Mouse (Mus musculus): ENCODE measurements at regions not wholly inside any gene's neighbourhood (a gene's known extent, or its start where the extent isn't known, plus 50 kb on each side); places are given as distances from the start of the nearest gene placed in this dataset.

GRCm38 (mm10) chr3:38178295-38178694 lies 306.3 kb downstream of the Ankrd50 start:
- Histone ChIP-seq H3K36me3 (no peaks in the 10 kb centered on the region), H3K27me3 (replicated peaks) (no peaks in the 10 kb centered on the region), H3K27ac (no peak overlapping the region), H3K4me1 (no peaks in the 10 kb centered on the region), H3K4me3 (no peak overlapping the region), H3K4me2 (no peak overlapping the region), H3K9me3 (replicated peaks) (no peaks in the 10 kb centered on the region), H3K9ac (no peak overlapping the region)
- no peak for ATAC-seq

- 80% methylated on average over 12 of the region's 12 CpGs for WGBS (ENCODE audit: insufficient replicate concordance)
- Histone ChIP-seq H3K4me1 (no peaks in the 10 kb centered on the region), H3K27me3 (replicated peaks) (no peaks in the 10 kb centered on the region), H3K4me2 (no peak overlapping the region), H3K9me3 (replicated peaks) (no peaks in the 10 kb centered on the region), H3K9ac (no peak overlapping the region), H3K4me3 (no peak overlapping the region), H3K27ac (no peak overlapping the region), H3K36me3 (no peaks in the 10 kb centered on the region)
- no peak for ATAC-seq
Measured at GRCm38 (mm10) chr3:38175946-38176345, 308.7 kb downstream of the Ankrd50 start.

- no peak overlapping the region for H3K9ac ChIP-seq
- H3K4me1 ChIP-seq, result no peaks in the 10 kb centered on the region
- H3K9me3 ChIP-seq (replicated peaks), result no peaks in the 10 kb centered on the region
- ATAC-seq, result no peak
- no peaks in the 10 kb centered on the region for H3K36me3 ChIP-seq
- H3K4me2 ChIP-seq, result no peak overlapping the region
- WGBS (ENCODE audit: insufficient replicate concordance), result 31% methylated on average over 8 of the region's 8 CpGs
- no peak overlapping the region for H3K4me3 ChIP-seq
- no peaks in the 10 kb centered on the region for H3K27me3 ChIP-seq (replicated peaks)
- no peak overlapping the region for H3K27ac ChIP-seq
Measured at GRCm38 (mm10) chr3:38174735-38175280, 309.8 kb downstream of the Ankrd50 start.

- no peak overlapping the region for H3K27ac ChIP-seq
- H3K4me1 ChIP-seq, result no peaks in the 10 kb centered on the region
- H3K27me3 ChIP-seq (replicated peaks), result no peaks in the 10 kb centered on the region
- H3K4me3 ChIP-seq, result no peak overlapping the region
- no peaks in the 10 kb centered on the region for H3K36me3 ChIP-seq
- H3K4me2 ChIP-seq, result no peak overlapping the region
- no peak overlapping the region for H3K9ac ChIP-seq
- ATAC-seq, result no peak
- 79% methylated on average over 1 of the region's 1 CpGs for WGBS (ENCODE audit: insufficient replicate concordance)
- no peaks in the 10 kb centered on the region for H3K9me3 ChIP-seq (replicated peaks)
Measured at GRCm38 (mm10) chr3:38152408-38152807, 332.2 kb downstream of the Ankrd50 start.

GRCm38 (mm10) chr3:38151821-38152220 lies 332.8 kb downstream of the Ankrd50 start:
- Histone ChIP-seq H3K9me3 (replicated peaks) (no peaks in the 10 kb centered on the region), H3K4me3 (no peak overlapping the region), H3K9ac (no peak overlapping the region), H3K36me3 (no peaks in the 10 kb centered on the region), H3K27ac (no peak overlapping the region), H3K4me1 (no peaks in the 10 kb centered on the region), H3K27me3 (replicated peaks) (no peaks in the 10 kb centered on the region), H3K4me2 (no peak overlapping the region)
- 66% methylated on average over 6 of the region's 6 CpGs for WGBS (ENCODE audit: insufficient replicate concordance)
- no peak for ATAC-seq

- Histone ChIP-seq H3K4me2 (no peak overlapping the region), H3K27ac (no peak overlapping the region), H3K36me3 (no peaks in the 10 kb centered on the region), H3K4me1 (no peaks in the 10 kb centered on the region), H3K9me3 (replicated peaks) (no peaks in the 10 kb centered on the region), H3K4me3 (no peak overlapping the region), H3K9ac (no peak overlapping the region), H3K27me3 (replicated peaks) (no peaks in the 10 kb centered on the region)
- no peak for ATAC-seq
- WGBS (ENCODE audit: insufficient replicate concordance), result 60% methylated on average over 2 of the region's 2 CpGs
Measured at GRCm38 (mm10) chr3:38146663-38147062, 338.0 kb downstream of the Ankrd50 start.

- no peak overlapping the region for H3K4me3 ChIP-seq
- no peak overlapping the region for H3K4me2 ChIP-seq
- WGBS (ENCODE audit: insufficient replicate concordance), result 46% methylated on average over 2 of the region's 2 CpGs
Measured at GRCm38 (mm10) chr3:38145444-38145843, 339.2 kb downstream of the Ankrd50 start.

GRCm38 (mm10) chr3:38144650-38145049 lies 340.0 kb downstream of the Ankrd50 start:
- no peaks in the 10 kb centered on the region for H3K9me3 ChIP-seq (replicated peaks)
- no peak overlapping the region for H3K27ac ChIP-seq
- H3K36me3 ChIP-seq, result no peaks in the 10 kb centered on the region
- H3K4me2 ChIP-seq, result no peak overlapping the region
- no peak for ATAC-seq
- H3K9ac ChIP-seq, result no peak overlapping the region
- H3K27me3 ChIP-seq (replicated peaks), result no peaks in the 10 kb centered on the region
- H3K4me3 ChIP-seq, result no peak overlapping the region
- no peaks in the 10 kb centered on the region for H3K4me1 ChIP-seq

More at GRCm38 (mm10) chr3:38145444-38145843, 339.2 kb downstream of the Ankrd50 start:
- H3K36me3 ChIP-seq, result no peaks in the 10 kb centered on the region
- no peak overlapping the region for H3K9ac ChIP-seq
- no peaks in the 10 kb centered on the region for H3K9me3 ChIP-seq (replicated peaks)
- no peaks in the 10 kb centered on the region for H3K27me3 ChIP-seq (replicated peaks)
- H3K27ac ChIP-seq, result no peak overlapping the region
- no peaks in the 10 kb centered on the region for H3K4me1 ChIP-seq
- no peak for ATAC-seq

- H3K4me2 ChIP-seq, result no peak overlapping the region
Measured at GRCm38 (mm10) chr3:38143147-38143883, 341.3 kb downstream of the Ankrd50 start.

GRCm38 (mm10) chr3:38139387-38139786 lies 345.3 kb downstream of the Ankrd50 start:
- H3K27ac ChIP-seq, result no peak overlapping the region
- H3K4me1 ChIP-seq, result no peaks in the 10 kb centered on the region
- 72% methylated on average over 4 of the region's 4 CpGs for WGBS (ENCODE audit: insufficient replicate concordance)
- H3K4me3 ChIP-seq, result no peak overlapping the region
- no peak for ATAC-seq
- no peak overlapping the region for H3K4me2 ChIP-seq
- no peaks in the 10 kb centered on the region for H3K9me3 ChIP-seq (replicated peaks)
- no peaks in the 10 kb centered on the region for H3K36me3 ChIP-seq
- H3K27me3 ChIP-seq (replicated peaks), result no peaks in the 10 kb centered on the region
- no peak overlapping the region for H3K9ac ChIP-seq

More at GRCm38 (mm10) chr3:38143147-38143883, 341.3 kb downstream of the Ankrd50 start:
- H3K9me3 ChIP-seq (replicated peaks), result no peaks in the 10 kb centered on the region
- 67% methylated on average over 11 of the region's 11 CpGs for WGBS (ENCODE audit: insufficient replicate concordance)
- H3K27ac ChIP-seq, result no peak overlapping the region
- H3K27me3 ChIP-seq (replicated peaks), result no peaks in the 10 kb centered on the region
- no peaks in the 10 kb centered on the region for H3K36me3 ChIP-seq
- no peak for ATAC-seq
- no peak overlapping the region for H3K4me3 ChIP-seq
- no peaks in the 10 kb centered on the region for H3K4me1 ChIP-seq
- H3K9ac ChIP-seq, result no peak overlapping the region

- Histone ChIP-seq H3K9ac (no peak overlapping the region), H3K36me3 (no peaks in the 10 kb centered on the region), H3K27me3 (replicated peaks) (no peaks in the 10 kb centered on the region), H3K9me3 (replicated peaks) (no peaks in the 10 kb centered on the region), H3K4me3 (no peak overlapping the region), H3K4me2 (no peak overlapping the region), H3K27ac (no peak overlapping the region), H3K4me1 (no peaks in the 10 kb centered on the region)
- 55% methylated on average over 5 of the region's 5 CpGs for WGBS (ENCODE audit: insufficient replicate concordance)
- no peak for ATAC-seq
Measured at GRCm38 (mm10) chr3:38138014-38138413, 346.6 kb downstream of the Ankrd50 start.

- Histone ChIP-seq H3K9ac (no peak overlapping the region), H3K4me3 (no peak overlapping the region), H3K4me1 (no peaks in the 10 kb centered on the region), H3K36me3 (no peaks in the 10 kb centered on the region), H3K27me3 (replicated peaks) (no peaks in the 10 kb centered on the region), H3K9me3 (replicated peaks) (no peaks in the 10 kb centered on the region), H3K27ac (no peak overlapping the region), H3K4me2 (no peak overlapping the region)
- no peak for ATAC-seq
- WGBS (ENCODE audit: insufficient replicate concordance), result 86% methylated on average over 10 of the region's 10 CpGs
Measured at GRCm38 (mm10) chr3:38135808-38136214, 348.8 kb downstream of the Ankrd50 start.

GRCm38 (mm10) chr3:38134425-38134824 lies 350.2 kb downstream of the Ankrd50 start:
- no peaks in the 10 kb centered on the region for H3K36me3 ChIP-seq
- H3K4me3 ChIP-seq, result no peak overlapping the region
- H3K27me3 ChIP-seq (replicated peaks), result no peaks in the 10 kb centered on the region
- no peak for ATAC-seq
- no peaks in the 10 kb centered on the region for H3K4me1 ChIP-seq
- no peak overlapping the region for H3K9ac ChIP-seq
- H3K27ac ChIP-seq, result no peak overlapping the region
- WGBS (ENCODE audit: insufficient replicate concordance), result 70% methylated on average over 4 of the region's 4 CpGs
- H3K9me3 ChIP-seq (replicated peaks), result no peaks in the 10 kb centered on the region
- no peak overlapping the region for H3K4me2 ChIP-seq

All from liver, embryonic 12.5 days (tissue).